Mouse (Mus musculus) bone marrow macrophage, adult 2 months (primary cell): ENCODE measurements around the gene Zmynd10.

ENCODE experiments used
- CTCF ChIP-seq: IDR thresholded peaks from 2 replicates; pipeline ENCODE4 v1.5.1; 2012; ENCODE audit warnings: low read depth, mild to moderate bottlenecking, low read length, moderate library complexity
- POLR2A ChIP-seq: IDR thresholded peaks from 2 replicates; pipeline ENCODE4 v1.6.1; 2012; ENCODE audit warnings: mild to moderate bottlenecking, low read depth, low read length, borderline replicate concordance

DNA sequence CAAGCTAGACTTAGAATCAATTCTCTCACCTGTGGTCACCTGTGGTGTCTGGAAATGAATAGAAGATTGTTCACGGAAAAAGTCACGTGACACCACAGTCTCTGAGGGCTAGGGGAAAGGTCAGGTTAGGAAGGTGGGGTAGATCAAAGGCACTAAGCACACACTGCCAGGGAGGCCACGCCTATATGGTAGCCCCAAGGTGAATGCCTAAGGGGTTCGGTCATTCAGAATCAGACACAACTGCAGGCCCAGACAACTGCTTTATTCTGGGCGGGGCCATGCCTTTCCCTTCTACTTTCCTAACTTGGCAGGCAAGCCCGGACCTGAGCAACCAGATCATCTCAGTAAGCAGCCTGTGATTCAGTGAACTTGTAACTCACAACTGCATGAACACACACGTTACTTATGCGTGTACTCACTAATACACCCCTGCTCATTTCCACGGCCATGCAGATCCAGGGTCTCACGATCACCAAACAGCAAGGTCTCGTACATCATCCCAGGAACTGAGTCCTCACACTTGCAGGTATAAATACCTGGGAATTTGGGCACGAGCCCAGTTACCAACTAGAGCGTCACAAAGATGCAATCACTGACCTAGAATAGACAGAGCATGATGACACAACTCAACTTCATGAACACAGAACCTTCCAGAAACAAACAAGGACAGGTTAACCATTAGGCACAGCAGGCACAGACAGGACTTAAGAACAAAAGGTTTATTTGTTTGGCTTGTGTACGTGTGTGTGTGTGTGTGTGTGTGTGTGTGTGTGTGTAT is 28.7 kb downstream of the Zmynd10 start:
- no peak for TF ChIP-seq CTCF
- TF ChIP-seq POLR2A, result no peak
